Mouse (Mus musculus) heart, adult 2 months (tissue): ENCODE data around the gene Lrp3. TPM values are rescaled to one million over a fixed set of nuclear protein-coding genes. Genes with fewer than 3 reads are reported as not detected.

Experiments used
- DNase-seq, 2 experiments: peaks; one replicate each; pipeline ENCODE4 v3.0.0; 2021
- H3K27ac ChIP-seq: fragments of 200-600 bp; 2 replicates; pipeline ENCODE4 v1.8.1; 2022
- H3K27me3 ChIP-seq: fragments of 200-500 bp; 2 replicates; pipeline ENCODE4 v1.6.1; 2012; ENCODE audit warnings: mild to moderate bottlenecking, low read length, inconsistent platforms, mixed read lengths; ENCODE audit not compliant: control insufficient read depth, insufficient read depth
- H3K36me3 ChIP-seq: fragments of 200-500 bp; 2 replicates; pipeline ENCODE4 v1.6.1; 2012; ENCODE audit warnings: low read length, inconsistent platforms; ENCODE audit not compliant: control insufficient read depth, insufficient read depth
- H3K4me1 ChIP-seq: fragments of 200-500 bp; 2 replicates; pipeline ENCODE4 v1.6.1; 2011; ENCODE audit warnings: low read length; ENCODE audit not compliant: control insufficient read depth, insufficient read depth
- H3K4me3 ChIP-seq: fragments of 200-600 bp; 2 replicates; pipeline ENCODE4 v1.8.1; 2022
- H3K79me2 ChIP-seq: fragments of 200-500 bp; replicated peaks from 2 replicates; pipeline ENCODE4 v1.6.1; 2012; ENCODE audit warnings: mild to moderate bottlenecking, inconsistent platforms, low read length, moderate library complexity, mixed read lengths; ENCODE audit not compliant: control insufficient read depth, insufficient read depth
- H3K9ac ChIP-seq: fragments of 200-500 bp; 2 replicates; pipeline ENCODE4 v1.6.1; 2012; ENCODE audit warnings: low read depth, mild to moderate bottlenecking, control low read depth, inconsistent platforms, low read length, mixed read lengths
- CTCF ChIP-seq: fragments of 200-600 bp; IDR thresholded peaks from 2 replicates; pipeline ENCODE4 v1.8.1; 2022; ENCODE audit warnings: antibody characterized with exemption, mild to moderate bottlenecking, moderate library complexity
- EP300 ChIP-seq: fragments of 200-500 bp; IDR thresholded peaks from 2 replicates; pipeline ENCODE4 v1.6.1; 2011; ENCODE audit warnings: low read depth, low read length, control low read depth; ENCODE audit not compliant: insufficient read depth
- POLR2A ChIP-seq: fragments of 200-500 bp; IDR thresholded peaks from 2 replicates; pipeline ENCODE4 v1.6.1; 2011; ENCODE audit warnings: mild to moderate bottlenecking, low read depth, low read length, control low read depth; ENCODE audit not compliant: insufficient read depth
- WGBS: fragments of 180-500 bp; shearing (Covaris S2); methylation state at CpG from one replicate; pipeline ENCODE4 v1.1.7; 2018; 5-methylcytosine and 5-hydroxymethylcytosine counted together
- intact Hi-C: fragments of 180-260 bp; cut with DNase I; formaldehyde crosslinking; loops from one replicate; pipeline ENCODE4 v1.15.1; 2025
- polyA plus RNA-seq: library from polyadenylated mRNA; depleted of rRNA; stranded (reverse); fragments of >200 nt; gene quantifications from 2 replicates; pipeline ENCODE4 v1.2.3, GENCODE M21; 2012
- total RNA-seq, 2 experiments: library from RNA; stranded (reverse); gene quantifications; 2 replicates each; pipeline ENCODE4 v1.2.3; 2021

Gene Lrp3
- total and polyA plus RNA-seq, 3 experiments, result 6.7 to 10.7 (median 7.4) TPM

DNA sequence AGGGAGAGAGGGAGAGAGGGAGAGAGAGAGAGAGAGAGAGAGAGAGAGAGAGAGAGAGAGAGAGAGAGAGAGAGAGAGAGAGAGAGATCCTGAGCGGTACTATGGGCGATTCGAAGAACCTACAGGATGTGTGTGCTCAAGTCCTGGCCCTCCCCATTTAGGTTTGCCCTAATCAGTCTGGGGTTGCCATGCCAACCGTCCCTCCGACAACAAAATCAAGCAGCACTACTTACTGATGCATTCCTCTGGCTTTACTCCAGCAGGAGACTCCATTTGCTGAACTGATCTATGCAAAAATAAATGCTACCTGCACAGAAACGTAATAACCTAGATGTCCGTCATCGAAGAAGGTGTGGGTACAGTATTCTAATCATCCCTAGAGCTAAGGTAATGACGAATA lies 20.0 kb upstream of the Lrp3 start:
- 21% methylated on average over 9 of the region's 9 CpGs for WGBS
- Histone ChIP-seq H3K27ac (peak overlapping the region; percentile 68), H3K4me1 (peaks cover 1% of the 10 kb centered on the region; the same call in 1 of the 2 replicates), H3K9ac (peak overlapping the region; percentile 54), H3K4me3 (peak overlapping the region; percentile 47), H3K36me3 (no peaks in the 10 kb centered on the region), H3K27me3 (no peaks in the 10 kb centered on the region; the same call in 1 of the 2 replicates), H3K79me2 (no peaks in the 10 kb centered on the region; the same call in 1 of the 2 replicates)
- TF ChIP-seq EP300, result no peak
- TF ChIP-seq POLR2A, result no peak
- TF ChIP-seq CTCF, result no peak
- intact Hi-C loops, result no loop called here
- peak; percentile 41 to 56 for DNase-seq

DNA sequence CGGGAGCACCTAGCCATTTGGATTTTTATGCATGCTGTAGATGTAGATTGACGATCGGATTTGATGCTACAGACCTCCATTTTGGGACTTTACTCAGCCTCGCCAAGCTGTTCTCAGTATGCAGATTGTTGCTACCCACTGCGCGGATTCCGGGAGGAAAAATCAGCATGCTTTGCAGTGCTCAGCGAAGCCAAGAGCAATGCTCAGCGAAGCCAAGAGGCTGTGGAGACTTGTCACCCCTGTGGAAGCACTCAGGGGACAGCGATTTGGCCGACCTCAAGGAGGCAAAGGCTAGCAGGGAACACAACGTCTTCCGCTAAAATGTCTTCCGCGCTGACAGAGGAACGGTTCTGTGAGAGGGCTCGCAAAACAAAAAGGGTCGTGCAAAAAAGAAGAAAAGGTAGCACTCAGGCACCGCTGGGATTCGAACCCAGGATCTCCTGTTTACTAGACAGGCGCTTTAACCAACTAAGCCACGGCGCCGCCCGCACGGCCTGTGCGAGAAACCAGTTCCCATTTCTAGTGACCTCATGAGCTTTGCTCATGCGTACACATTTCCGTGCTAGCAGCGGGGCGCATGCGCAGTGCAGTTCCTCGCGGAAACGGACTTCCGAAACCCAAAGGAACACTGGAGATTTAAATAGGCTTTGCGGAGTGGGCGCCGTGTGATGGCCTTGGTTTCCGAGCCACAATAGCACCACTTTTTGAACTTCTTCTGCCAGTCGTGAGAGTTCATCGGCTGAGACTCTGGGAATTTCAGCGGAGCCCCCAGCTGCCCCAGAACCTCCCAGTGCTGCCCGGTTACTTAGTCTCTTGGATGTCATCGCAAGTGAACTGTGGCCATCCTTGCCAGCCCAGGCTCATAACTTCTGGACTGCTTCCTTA lies 19.3 kb upstream of the Lrp3 start:
- no peaks in the 10 kb centered on the region for H3K27me3 ChIP-seq
- peak; percentile 96 to 97 for DNase-seq
- H3K36me3 ChIP-seq, result no peaks in the 10 kb centered on the region
- no peaks in the 10 kb centered on the region; the same call in 1 of the 2 replicates for H3K79me2 ChIP-seq
- intact Hi-C loops, result loop anchor here (5.0 kb wide), 2 partner anchors 83 to 98 kb away; partner anchors contain the start of genes Gpatch1 and Rhpn2
- WGBS, result under 1% methylated on average over 45 of the region's 45 CpGs
- H3K27ac ChIP-seq, result peak overlapping the region; percentile 91
- peak; percentile 66; the same call in 1 of the 2 replicates for TF ChIP-seq EP300
- TF ChIP-seq CTCF, result no peak
- peak; percentile 77 for TF ChIP-seq POLR2A
- H3K4me3 ChIP-seq, result peak overlapping the region; percentile 69
- peak overlapping the region; percentile 63 for H3K9ac ChIP-seq
- peaks cover 1% of the 10 kb centered on the region; the same call in 1 of the 2 replicates for H3K4me1 ChIP-seq

DNA sequence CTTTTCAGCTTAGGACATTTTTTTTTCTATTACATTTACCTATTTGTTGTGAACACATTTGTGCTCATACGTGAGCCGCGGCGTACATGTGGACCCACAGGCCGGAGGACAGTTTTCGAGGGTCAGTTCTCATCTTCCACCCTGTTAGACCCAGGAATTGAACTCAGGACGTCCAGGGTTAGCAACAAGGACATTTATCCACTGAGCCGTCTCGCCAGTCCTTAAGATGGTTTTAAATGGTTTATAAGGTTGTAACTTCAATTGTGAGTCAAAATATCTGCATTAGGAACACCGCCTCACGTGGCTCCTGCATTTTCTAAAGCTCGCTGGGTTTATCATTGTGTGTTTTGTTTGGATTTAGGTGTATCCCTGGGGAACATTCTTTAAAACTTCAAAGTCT lies 18.6 kb upstream of the Lrp3 start:
- TF ChIP-seq CTCF, result no peak
- TF ChIP-seq EP300, result no peak
- no peak for TF ChIP-seq POLR2A
- Histone ChIP-seq H3K27ac (peak overlapping the region; percentile 58; the same call in 1 of the 2 replicates), H3K27me3 (no peaks in the 10 kb centered on the region), H3K36me3 (no peaks in the 10 kb centered on the region), H3K4me3 (peak overlapping the region; percentile 69), H3K4me1 (peaks cover 1% of the 10 kb centered on the region; the same call in 1 of the 2 replicates), H3K9ac (no peak overlapping the region), H3K79me2 (no peaks in the 10 kb centered on the region; the same call in 1 of the 2 replicates)
- intact Hi-C loops, result loop anchor here (5.0 kb wide), 2 partner anchors 83 to 98 kb away; partner anchors contain the start of genes Gpatch1 and Rhpn2
- WGBS, result 63% methylated on average over 12 of the region's 12 CpGs
- DNase-seq, result no peak

DNA sequence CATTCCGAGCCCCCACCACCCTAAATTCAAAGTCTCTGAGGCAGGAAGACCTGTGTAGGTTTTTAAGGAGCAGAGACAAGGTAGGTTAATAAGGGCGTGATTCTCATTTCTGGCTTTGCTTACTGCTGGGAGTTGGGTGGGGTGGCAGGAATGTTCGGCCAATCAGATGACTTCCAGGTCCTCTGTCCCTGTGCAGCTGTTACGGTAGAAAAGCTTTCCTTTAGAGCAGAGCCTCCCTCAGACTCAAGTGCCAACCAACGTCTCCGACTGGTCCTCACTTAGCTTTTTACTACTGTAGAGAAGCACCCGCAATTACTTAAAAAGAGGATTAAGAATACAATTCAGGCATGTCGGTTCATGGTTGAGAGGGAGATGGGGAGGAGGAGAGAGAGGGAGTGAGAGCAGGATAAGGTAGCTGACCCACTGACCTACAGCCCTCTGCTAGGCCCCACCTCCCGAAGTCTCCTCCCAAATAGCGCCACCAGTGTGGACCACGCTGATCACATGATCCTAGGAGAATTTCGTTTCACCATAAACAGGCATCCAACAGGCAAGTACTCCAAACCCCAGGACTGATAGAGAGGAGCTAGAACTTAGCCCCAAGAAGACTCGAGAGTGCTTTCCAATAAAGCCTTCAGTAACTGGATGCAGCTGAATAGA lies 17.6 kb upstream of the Lrp3 start:
- H3K9ac ChIP-seq, result no peak overlapping the region
- H3K27ac ChIP-seq, result no peak overlapping the region
- intact Hi-C loops, result loop anchor here (5.0 kb wide), 2 partner anchors 84 to 99 kb away; partner anchors contain the start of genes Gpatch1 and Rhpn2
- 63% methylated on average over 13 of the region's 13 CpGs for WGBS
- no peak overlapping the region for H3K4me3 ChIP-seq
- TF ChIP-seq EP300, result no peak
- TF ChIP-seq CTCF, result no peak
- TF ChIP-seq POLR2A, result no peak
- no peaks in the 10 kb centered on the region for H3K27me3 ChIP-seq
- no peaks in the 10 kb centered on the region; the same call in 1 of the 2 replicates for H3K79me2 ChIP-seq
- no peaks in the 10 kb centered on the region for H3K36me3 ChIP-seq
- DNase-seq, result no peak
- H3K4me1 ChIP-seq, result peaks cover 1% of the 10 kb centered on the region; the same call in 1 of the 2 replicates

DNA sequence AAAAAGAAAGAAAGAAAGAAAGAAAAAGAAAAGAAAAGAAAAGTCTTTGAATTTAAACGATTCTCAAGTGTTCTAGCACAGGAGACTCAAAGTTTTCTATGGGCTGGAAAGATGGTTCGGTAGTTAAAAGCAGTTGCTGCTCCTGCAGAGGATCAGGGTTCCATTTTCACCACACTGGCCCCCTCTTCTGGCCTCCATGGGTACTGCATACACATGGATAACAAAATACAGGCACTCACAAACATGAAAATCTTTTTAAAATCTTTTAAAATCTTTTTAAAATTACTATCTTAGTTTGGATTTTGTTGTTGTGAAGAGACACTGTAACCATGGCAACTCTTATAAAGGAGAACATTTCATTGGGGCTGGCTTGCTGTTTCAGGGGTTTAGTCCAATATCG lies 15.0 kb upstream of the Lrp3 start:
- TF ChIP-seq CTCF, result peak; percentile 28
- no peak for TF ChIP-seq EP300
- TF ChIP-seq POLR2A, result no peak
- no peaks in the 10 kb centered on the region for H3K27me3 ChIP-seq
- no peak overlapping the region for H3K4me3 ChIP-seq
- no peak for DNase-seq
- H3K9ac ChIP-seq, result no peak overlapping the region
- intact Hi-C loops, result loop anchor here (5.0 kb wide), 2 partner anchors 87 to 102 kb away; partner anchors contain the start of genes Gpatch1 and Rhpn2
- no peaks in the 10 kb centered on the region for H3K79me2 ChIP-seq
- no peak overlapping the region for H3K27ac ChIP-seq
- no peaks in the 10 kb centered on the region for H3K36me3 ChIP-seq
- 75% methylated on average over 3 of the region's 3 CpGs for WGBS
- H3K4me1 ChIP-seq, result peaks cover under 1% of the 10 kb centered on the region; the same call in 1 of the 2 replicates
